Mouse (Mus musculus): Measurements from ENCODE around the gene Olfr10. TPM values are rescaled to one million over a fixed set of nuclear protein-coding genes. Genes with fewer than 3 reads are reported as not detected.
"Not testable (repeated sequence)": the region's sequence is repeated elsewhere in the genome, so short reads cannot be mapped to it uniquely, and the experiment has no call there.

Gene Olfr10
- polyA plus RNA-seq, 1 experiment from 2014 or later: not detected

GRCm38 (mm10) chr11:49284982-49285381 lies 19.6 kb upstream of the Olfr10 start, which contains the start of gene Olfr1392:
Olfr1392 (plus strand) TSS chr11:49285282.
- H3K36me3 ChIP-seq (ENCODE audit: control insufficient read depth, insufficient read depth, low read length); H3K9me3 ChIP-seq (ENCODE audit: control insufficient read depth, low read length); H3K4me1 ChIP-seq (replicated peaks; ENCODE audit: control insufficient read depth, insufficient read depth, low read length); H3K4me2 ChIP-seq (ENCODE audit: low read depth, low read length, severe bottlenecking); H3K27ac ChIP-seq (ENCODE audit: low read depth, low read length); ATAC-seq (replicated peaks; ENCODE audit: low FRiP score); H3K27me3 ChIP-seq (ENCODE audit: control insufficient read depth, insufficient read depth, low read length); H3K4me3 ChIP-seq (ENCODE audit: low read depth, low read length); H3K9ac ChIP-seq (ENCODE audit: low read length); DNase-seq (ENCODE audit: low spot score): not testable (repeated sequence)
- 75% methylated on average over 1 of the region's 1 CpGs for WGBS

DNA sequence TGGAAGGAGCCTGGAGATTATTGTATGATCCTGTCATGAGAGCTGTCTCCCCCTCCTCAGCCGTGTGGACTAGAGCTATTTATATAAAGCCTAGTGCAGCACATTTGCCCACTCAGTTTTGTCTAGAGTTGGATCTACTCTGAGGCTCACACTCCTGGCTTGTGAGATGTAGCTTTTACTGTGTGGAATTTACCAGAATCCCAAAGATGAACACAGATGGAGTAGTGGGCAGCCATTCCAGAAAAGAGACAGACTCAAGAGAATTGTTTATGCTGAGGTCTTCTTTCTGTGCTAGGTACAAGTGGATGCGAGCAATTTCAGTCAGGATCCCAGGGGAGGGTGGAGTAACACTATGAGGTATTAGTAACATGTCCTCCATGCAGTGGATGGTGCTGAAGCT lies 17.3 kb upstream of the Olfr10 start:
- Histone ChIP-seq H3K4me2 (ENCODE audit: low read depth, low read length, severe bottlenecking) (no peak overlapping the region), H3K9me3 (ENCODE audit: control insufficient read depth, low read length) (no peaks in the 10 kb centered on the region), H3K36me3 (ENCODE audit: control insufficient read depth, insufficient read depth, low read length) (no peaks in the 10 kb centered on the region), H3K27me3 (ENCODE audit: control insufficient read depth, insufficient read depth, low read length) (no peaks in the 10 kb centered on the region), H3K9ac (ENCODE audit: low read length) (no peak overlapping the region), H3K27ac (ENCODE audit: low read depth, low read length) (no peak overlapping the region), H3K4me3 (ENCODE audit: low read depth, low read length) (no peak overlapping the region), H3K4me1 (replicated peaks; ENCODE audit: control insufficient read depth, insufficient read depth, low read length) (no peaks in the 10 kb centered on the region)
- 83% methylated on average over 2 of the region's 2 CpGs for WGBS
- ATAC-seq (replicated peaks; ENCODE audit: low FRiP score): no peak
- no peak for DNase-seq (ENCODE audit: low spot score)

DNA sequence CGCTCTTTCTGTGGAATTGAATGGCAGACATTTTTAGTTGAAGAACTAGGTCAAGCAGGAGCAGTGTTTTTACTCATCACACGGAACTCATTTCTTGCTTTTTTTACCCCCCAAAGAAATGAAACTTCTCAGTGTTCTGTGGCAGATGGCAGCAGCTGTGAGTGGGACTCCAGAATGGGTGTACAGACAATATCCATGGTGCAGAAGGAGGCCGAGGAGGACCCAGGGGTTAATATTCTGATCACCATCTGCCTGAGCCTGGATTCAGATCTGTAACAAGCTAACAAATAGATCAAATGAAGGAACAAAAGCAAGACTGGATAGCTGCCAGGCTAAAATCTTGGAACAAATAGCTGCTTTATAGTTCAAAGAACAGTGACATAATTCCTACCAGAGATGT lies 11.8 kb upstream of the Olfr10 start:
- no peak for DNase-seq (ENCODE audit: low spot score)
- H3K9ac ChIP-seq (ENCODE audit: low read length): no peak overlapping the region

GRCm38 (mm10) chr11:49308547-49308946 lies 4.0 kb downstream of the Olfr10 start:
- not testable (repeated sequence) for H3K9me3 ChIP-seq (ENCODE audit: control insufficient read depth, low read length); H3K4me1 ChIP-seq (replicated peaks; ENCODE audit: control insufficient read depth, insufficient read depth, low read length); DNase-seq (ENCODE audit: low spot score); ATAC-seq (replicated peaks; ENCODE audit: low FRiP score); H3K4me3 ChIP-seq (ENCODE audit: low read depth, low read length); H3K27ac ChIP-seq (ENCODE audit: low read depth, low read length); H3K9ac ChIP-seq (ENCODE audit: low read length); H3K4me2 ChIP-seq (ENCODE audit: low read depth, low read length, severe bottlenecking); H3K36me3 ChIP-seq (ENCODE audit: control insufficient read depth, insufficient read depth, low read length); H3K27me3 ChIP-seq (ENCODE audit: control insufficient read depth, insufficient read depth, low read length)
- 86% methylated on average over 5 of the region's 5 CpGs for WGBS

More for the DNA sequence above, 11.8 kb upstream of the Olfr10 start:
- Histone ChIP-seq H3K4me2 (ENCODE audit: low read depth, low read length, severe bottlenecking) (no peak overlapping the region), H3K4me3 (ENCODE audit: low read depth, low read length) (no peak overlapping the region), H3K36me3 (ENCODE audit: control insufficient read depth, insufficient read depth, low read length) (no peaks in the 10 kb centered on the region), H3K4me1 (replicated peaks; ENCODE audit: control insufficient read depth, insufficient read depth, low read length) (no peaks in the 10 kb centered on the region), H3K9me3 (ENCODE audit: control insufficient read depth, low read length) (no peaks in the 10 kb centered on the region), H3K27ac (ENCODE audit: low read depth, low read length) (no peak overlapping the region), H3K27me3 (ENCODE audit: control insufficient read depth, insufficient read depth, low read length) (no peaks in the 10 kb centered on the region)
- 79% methylated on average over 3 of the region's 3 CpGs for WGBS
- ATAC-seq (replicated peaks; ENCODE audit: low FRiP score): no peak

DNA sequence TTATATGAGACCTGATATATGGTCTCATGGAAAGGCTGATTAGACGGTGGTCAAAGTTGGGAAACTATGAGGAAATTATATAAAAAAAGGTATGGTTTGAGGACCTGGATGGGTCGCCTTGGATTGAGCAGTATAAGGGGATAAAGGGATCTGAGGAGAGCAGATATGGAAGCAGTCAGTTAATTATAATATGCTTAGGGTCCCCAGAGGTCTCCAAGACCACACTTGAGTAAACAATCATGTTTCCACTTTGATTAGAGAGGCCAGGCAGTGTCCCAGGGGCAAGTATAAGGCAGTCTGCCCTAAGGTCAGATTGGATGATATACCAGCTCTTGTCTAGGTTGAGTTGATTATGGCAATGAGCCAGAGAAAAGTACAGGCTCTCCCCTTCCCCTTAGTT lies 17.9 kb downstream of the Olfr10 start, which contains the start of gene Olfr1391:
Gene Olfr1391, plus strand, starts transcription at position 301 of the 400 bp plus-strand sequence.
- Histone ChIP-seq H3K36me3 (ENCODE audit: control insufficient read depth, insufficient read depth, low read length) (no peaks in the 10 kb centered on the region), H3K4me2 (ENCODE audit: low read depth, low read length, severe bottlenecking) (no peak within 1 kb of the TSS), H3K9ac (ENCODE audit: low read length) (no peak within 1 kb of the TSS), H3K4me1 (replicated peaks; ENCODE audit: control insufficient read depth, insufficient read depth, low read length) (no peaks in the 10 kb centered on the region), H3K27ac (ENCODE audit: low read depth, low read length) (no peak within 1 kb of the TSS), H3K4me3 (ENCODE audit: low read depth, low read length) (no peak within 1 kb of the TSS), H3K27me3 (ENCODE audit: control insufficient read depth, insufficient read depth, low read length) (no peaks in the 10 kb centered on the region), H3K9me3 (ENCODE audit: control insufficient read depth, low read length) (no peaks in the 10 kb centered on the region)
- no peak for ATAC-seq (replicated peaks; ENCODE audit: low FRiP score)
- WGBS: 70% methylated on average over 2 of the region's 2 CpGs
- DNase-seq (ENCODE audit: low spot score): no peak

- DNase-seq (ENCODE audit: low spot score) (no peak), ATAC-seq (replicated peaks; ENCODE audit: low FRiP score) (no peak)
- WGBS: 86% methylated on average over 3 of the region's 3 CpGs
- Histone ChIP-seq H3K36me3 (ENCODE audit: control insufficient read depth, insufficient read depth, low read length) (no peaks in the 10 kb centered on the region), H3K9ac (ENCODE audit: low read length) (no peak overlapping the region), H3K4me2 (ENCODE audit: low read depth, low read length, severe bottlenecking) (no peak overlapping the region), H3K9me3 (ENCODE audit: control insufficient read depth, low read length) (no peaks in the 10 kb centered on the region), H3K4me3 (ENCODE audit: low read depth, low read length) (no peak overlapping the region), H3K4me1 (replicated peaks; ENCODE audit: control insufficient read depth, insufficient read depth, low read length) (no peaks in the 10 kb centered on the region), H3K27ac (ENCODE audit: low read depth, low read length) (no peak overlapping the region), H3K27me3 (ENCODE audit: control insufficient read depth, insufficient read depth, low read length) (no peaks in the 10 kb centered on the region)
Measured at GRCm38 (mm10) chr11:49326726-49327125, 22.2 kb downstream of the Olfr10 start.

DNA sequence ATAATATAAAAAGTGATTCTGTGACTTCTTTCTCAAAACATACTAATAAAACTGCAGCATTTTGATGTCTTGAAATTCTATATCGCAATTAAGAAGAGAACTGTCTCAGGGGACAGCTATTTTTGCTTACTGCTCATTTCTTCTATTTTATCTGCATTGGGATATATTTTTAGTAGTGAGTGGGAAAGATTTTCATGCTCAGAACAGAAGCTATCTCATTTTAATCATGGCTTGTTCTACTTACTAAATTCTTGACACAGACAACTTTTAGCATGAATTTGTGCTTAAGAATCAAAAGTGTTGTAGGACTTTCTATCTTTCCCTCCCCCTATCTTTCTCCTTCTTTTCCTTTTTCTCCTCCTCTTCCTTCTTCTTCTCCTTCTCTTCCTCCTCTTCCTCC lies 25.1 kb downstream of the Olfr10 start:
- Histone ChIP-seq H3K9me3 (ENCODE audit: control insufficient read depth, low read length) (no peaks in the 10 kb centered on the region), H3K4me3 (ENCODE audit: low read depth, low read length) (no peak overlapping the region), H3K9ac (ENCODE audit: low read length) (no peak overlapping the region), H3K27ac (ENCODE audit: low read depth, low read length) (no peak overlapping the region), H3K4me2 (ENCODE audit: low read depth, low read length, severe bottlenecking) (no peak overlapping the region), H3K4me1 (replicated peaks; ENCODE audit: control insufficient read depth, insufficient read depth, low read length) (no peaks in the 10 kb centered on the region), H3K36me3 (ENCODE audit: control insufficient read depth, insufficient read depth, low read length) (no peaks in the 10 kb centered on the region), H3K27me3 (ENCODE audit: control insufficient read depth, insufficient read depth, low read length) (no peaks in the 10 kb centered on the region)
- DNase-seq (ENCODE audit: low spot score) (no peak), ATAC-seq (replicated peaks; ENCODE audit: low FRiP score) (no peak)
- 80% methylated on average over 1 of the region's 1 CpGs for WGBS

- WGBS: 80% methylated on average over 1 of the region's 1 CpGs
- Histone ChIP-seq H3K27ac (ENCODE audit: low read depth, low read length) (no peak within 1 kb of the TSS), H3K9ac (ENCODE audit: low read length) (no peak within 1 kb of the TSS), H3K4me3 (ENCODE audit: low read depth, low read length) (no peak within 1 kb of the TSS), H3K36me3 (ENCODE audit: control insufficient read depth, insufficient read depth, low read length) (no peaks in the 10 kb centered on the region), H3K4me1 (replicated peaks; ENCODE audit: control insufficient read depth, insufficient read depth, low read length) (no peaks in the 10 kb centered on the region), H3K4me2 (ENCODE audit: low read depth, low read length, severe bottlenecking) (no peak within 1 kb of the TSS), H3K9me3 (ENCODE audit: control insufficient read depth, low read length) (no peaks in the 10 kb centered on the region), H3K27me3 (ENCODE audit: control insufficient read depth, insufficient read depth, low read length) (no peaks in the 10 kb centered on the region)
- DNase-seq (ENCODE audit: low spot score): no peak
- no peak for ATAC-seq (replicated peaks; ENCODE audit: low FRiP score)
Measured at GRCm38 (mm10) chr11:49334888-49335287, 30.3 kb downstream of the Olfr10 start, which contains the start of gene Olfr1390. Olfr1390 (plus strand) TSS chr11:49335188.

DNA sequence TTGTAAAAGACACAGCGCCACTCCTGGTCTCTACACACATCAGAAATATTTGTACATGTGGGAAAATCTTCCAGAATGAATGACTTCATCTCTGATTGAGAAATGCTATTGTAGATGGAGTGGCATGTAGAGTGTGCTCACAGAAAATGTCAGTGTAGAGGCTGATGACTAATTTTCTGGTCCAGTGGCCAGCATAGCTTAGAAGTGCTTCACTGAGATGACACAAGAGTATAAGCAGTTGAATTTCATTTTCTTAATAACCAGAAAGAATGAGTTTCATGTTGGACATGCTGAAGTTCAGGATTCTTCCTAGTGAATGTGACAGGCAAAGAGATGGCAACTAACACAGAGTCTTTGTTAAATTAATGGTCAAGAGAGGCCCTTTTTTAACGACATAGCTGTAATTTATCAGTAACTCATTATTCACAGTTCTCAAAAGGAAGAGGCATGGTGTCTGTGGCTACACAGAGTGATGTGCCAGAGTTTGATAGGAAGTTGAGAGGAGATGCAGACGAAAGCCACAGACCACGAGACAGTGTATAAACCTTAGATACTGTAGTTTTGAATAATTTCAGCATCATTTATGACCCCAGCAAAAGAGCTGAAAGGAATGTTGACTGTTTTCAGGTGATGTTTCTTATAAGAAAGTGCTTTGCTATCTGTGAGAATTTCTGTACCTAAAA lies 32.8 kb downstream of the Olfr10 start:
- no peaks in the 10 kb centered on the region for H3K9me3 ChIP-seq (ENCODE audit: control insufficient read depth, low read length)
- DNase-seq (ENCODE audit: low spot score) (no peak), ATAC-seq (replicated peaks; ENCODE audit: low FRiP score) (no peak)
- H3K4me2 ChIP-seq (ENCODE audit: low read depth, low read length, severe bottlenecking): no peak overlapping the region
- no peak overlapping the region for H3K4me3 ChIP-seq (ENCODE audit: low read depth, low read length)
- H3K4me1 ChIP-seq (replicated peaks; ENCODE audit: control insufficient read depth, insufficient read depth, low read length): no peaks in the 10 kb centered on the region
- 78% methylated on average over 4 of the region's 4 CpGs for WGBS
- no peak overlapping the region for H3K9ac ChIP-seq (ENCODE audit: low read length)
- H3K27ac ChIP-seq (ENCODE audit: low read depth, low read length): no peak overlapping the region
- no peaks in the 10 kb centered on the region for H3K27me3 ChIP-seq (ENCODE audit: control insufficient read depth, insufficient read depth, low read length)
- no peaks in the 10 kb centered on the region for H3K36me3 ChIP-seq (ENCODE audit: control insufficient read depth, insufficient read depth, low read length)
